Mouse (Mus musculus) liver, postnatal 0 days (tissue): ENCODE data around the gene Syn3. TPM values are rescaled to one million over a fixed set of nuclear protein-coding genes. Genes with fewer than 3 reads are reported as not detected.
A peak's percentile ranks its signal among the peaks of the same experiment; 100 is the strongest.

Experiments
- ATAC-seq: fragments of 200-750 bp; cut with Nextera tagmentation; 2 replicates; pipeline ENCODE4 v1.8.0; 2017; ENCODE audit warnings: mild to moderate bottlenecking, moderate library complexity
- DNase-seq: peaks from one replicate; pipeline ENCODE4 v3.0.0-alpha.2; 2016
- H3K27ac ChIP-seq: fragments of 300-500 bp; sonication (generic); 2 replicates; pipeline ENCODE4 v1.5.1; 2014; ENCODE audit warnings: antibody characterized with exemption, moderate library complexity, mild to moderate bottlenecking, low read depth
- H3K27me3 ChIP-seq: fragments of 300-500 bp; sonication (generic); 2 replicates; pipeline ENCODE4 v1.6.1; 2014; ENCODE audit warnings: low read length, control low read depth, mixed read lengths; ENCODE audit not compliant: insufficient read depth
- H3K36me3 ChIP-seq: fragments of 300-500 bp; sonication (generic); replicated peaks from 2 replicates; pipeline ENCODE4 v1.6.1; 2014; ENCODE audit warnings: mild to moderate bottlenecking, control low read depth, low read length, moderate library complexity, mixed read lengths; ENCODE audit not compliant: insufficient read depth
- H3K4me1 ChIP-seq: fragments of 300-500 bp; sonication (generic); 2 replicates; pipeline ENCODE4 v1.6.1; 2014; ENCODE audit warnings: antibody characterized with exemption, mild to moderate bottlenecking, control low read depth; ENCODE audit not compliant: insufficient read depth
- H3K4me2 ChIP-seq: fragments of 300-500 bp; sonication (generic); 2 replicates; pipeline ENCODE4 v1.6.1; 2014; ENCODE audit warnings: low read depth, mild to moderate bottlenecking, low read length, moderate library complexity, mixed read lengths
- H3K4me3 ChIP-seq: fragments of 300-500 bp; sonication (generic); 2 replicates; pipeline ENCODE4 v1.5.1; 2014; ENCODE audit warnings: low read depth, low read length
- H3K9ac ChIP-seq: fragments of 300-500 bp; sonication (generic); replicated peaks from 2 replicates; pipeline ENCODE4 v1.6.1; 2014; ENCODE audit warnings: mild to moderate bottlenecking, moderate library complexity
- H3K9me3 ChIP-seq: fragments of 300-500 bp; sonication (generic); 2 replicates; pipeline ENCODE4 v1.6.1; 2016; ENCODE audit warnings: mild to moderate bottlenecking, control low read depth, low read length, mixed read lengths
- CTCF ChIP-seq: sonication (generic); IDR thresholded peaks from 2 replicates; pipeline ENCODE4 v1.5.1; 2016; ENCODE audit warnings: antibody characterized with exemption, low read depth
- EP300 ChIP-seq: IDR thresholded peaks from 2 replicates; pipeline ENCODE4 v1.6.1; 2016; ENCODE audit warnings: antibody characterized with exemption, low read depth, mild to moderate bottlenecking
- WGBS: fragments of 180-500 bp; shearing (Covaris S2); extraction: QIAGEN DNeasy Blood & Tissue Kit; methylation state at CpG from one replicate; pipeline ENCODE4 v1.1.7; 2014; ENCODE audit not compliant: insufficient replicate concordance; 5-methylcytosine and 5-hydroxymethylcytosine counted together
- polyA plus RNA-seq: library from polyadenylated mRNA; unstranded; fragments of >200 nt; fragmentation: Nextera tagmentation; extraction: Ambion mirVana; gene quantifications from 2 replicates; pipeline ENCODE4 v1.2.1, GENCODE M21; 2015

The Syn3 gene
- polyA plus RNA-seq, 1 experiment from 2014 or later = 0.25 TPM

GRCm38 (mm10) chr10:86345645-86346044, 153.1 kb downstream of the Syn3 start:
- Histone ChIP-seq H3K9ac (no peak overlapping the region), H3K4me1 (peaks cover 21% of the 10 kb centered on the region), H3K27me3 (no peaks in the 10 kb centered on the region), H3K36me3 (no peaks in the 10 kb centered on the region), H3K27ac (no peak overlapping the region), H3K4me3 (no peak overlapping the region), H3K9me3 (no peaks in the 10 kb centered on the region), H3K4me2 (no peak overlapping the region)
- 88% methylated on average over 9 of the region's 9 CpGs for WGBS
- no peak for ATAC-seq
- TF ChIP-seq CTCF (no peak), EP300 (no peak)
- no peak for DNase-seq

GRCm38 (mm10) chr10:86344654-86345053, 154.0 kb downstream of the Syn3 start:
- Histone ChIP-seq H3K27me3 (no peaks in the 10 kb centered on the region), H3K27ac (no peak overlapping the region), H3K9ac (no peak overlapping the region), H3K4me1 (peaks cover 30% of the 10 kb centered on the region), H3K36me3 (no peaks in the 10 kb centered on the region), H3K4me2 (no peak overlapping the region), H3K9me3 (no peaks in the 10 kb centered on the region), H3K4me3 (no peak overlapping the region)
- DNase-seq (no peak), ATAC-seq (no peak)
- TF ChIP-seq EP300 (no peak), CTCF (no peak)
- 87% methylated on average over 6 of the region's 6 CpGs for WGBS

DNA sequence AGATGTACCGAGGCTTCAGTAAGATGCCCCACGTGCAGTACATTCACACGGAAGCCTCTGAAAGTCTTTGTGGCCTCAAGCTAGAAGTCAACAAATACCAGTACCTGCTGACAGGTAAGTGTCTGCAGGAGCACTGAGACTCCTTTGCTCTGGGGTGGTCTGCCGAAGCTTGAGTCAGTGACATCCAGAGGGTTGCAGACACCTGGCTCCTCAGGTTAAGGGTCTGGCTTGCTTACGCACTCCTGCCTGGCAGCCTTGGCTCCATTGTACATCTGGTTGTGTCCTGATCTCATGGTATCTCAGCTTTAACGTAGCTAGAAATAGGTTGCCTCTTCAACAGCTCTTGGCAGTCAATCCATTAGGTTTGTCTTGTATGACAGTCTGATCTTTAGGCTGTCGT, 154.8 kb downstream of the Syn3 start:
- WGBS = 90% methylated on average over 7 of the region's 7 CpGs

DNA sequence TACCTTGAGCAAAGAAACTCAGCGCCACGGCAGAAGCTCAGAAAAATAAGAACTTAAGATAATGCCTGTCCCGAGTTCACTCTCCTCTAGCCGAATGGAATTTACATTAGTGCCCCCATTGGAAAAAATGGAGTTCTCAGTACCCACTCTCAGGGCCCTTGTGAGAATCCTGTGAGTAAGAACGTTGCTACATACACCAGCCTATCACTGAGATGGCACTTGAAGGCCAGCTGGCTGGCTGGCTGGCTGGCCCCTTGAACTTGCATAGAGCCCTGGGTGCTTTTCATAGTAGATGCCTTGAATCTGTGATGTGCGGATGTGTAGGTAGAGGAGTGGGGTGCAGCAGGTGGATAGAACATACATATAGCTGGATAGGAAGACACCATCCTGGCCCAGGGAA, 155.3 kb downstream of the Syn3 start:
- no peak for TF ChIP-seq EP300
- TF ChIP-seq CTCF = no peak
- no peaks in the 10 kb centered on the region for H3K36me3 ChIP-seq
- H3K9ac ChIP-seq = no peak overlapping the region
- DNase-seq (no peak), ATAC-seq (no peak)
- peaks cover 37% of the 10 kb centered on the region for H3K4me1 ChIP-seq
- H3K4me3 ChIP-seq = no peak overlapping the region
- H3K27ac ChIP-seq = no peak overlapping the region
- H3K9me3 ChIP-seq = no peaks in the 10 kb centered on the region
- 83% methylated on average over 6 of the region's 6 CpGs for WGBS
- H3K4me2 ChIP-seq = no peak overlapping the region
- H3K27me3 ChIP-seq = no peaks in the 10 kb centered on the region

More for the DNA sequence above, 154.8 kb downstream of the Syn3 start:
- H3K4me2 ChIP-seq = no peak overlapping the region
- peaks cover 37% of the 10 kb centered on the region for H3K4me1 ChIP-seq
- no peak overlapping the region for H3K9ac ChIP-seq
- no peak for TF ChIP-seq CTCF
- TF ChIP-seq EP300 = no peak
- no peak overlapping the region for H3K27ac ChIP-seq
- no peaks in the 10 kb centered on the region for H3K36me3 ChIP-seq
- no peaks in the 10 kb centered on the region for H3K27me3 ChIP-seq
- no peaks in the 10 kb centered on the region for H3K9me3 ChIP-seq
- no peak overlapping the region for H3K4me3 ChIP-seq
- ATAC-seq = no peak
- no peak for DNase-seq

- H3K27me3 ChIP-seq = no peaks in the 10 kb centered on the region
- peaks cover 37% of the 10 kb centered on the region for H3K4me1 ChIP-seq
- H3K4me3 ChIP-seq = no peak overlapping the region
- no peaks in the 10 kb centered on the region for H3K36me3 ChIP-seq
- WGBS = 47% methylated on average over 7 of the region's 7 CpGs
- H3K9ac ChIP-seq = no peak overlapping the region
- no peaks in the 10 kb centered on the region for H3K9me3 ChIP-seq
- peak; percentile 44 for ATAC-seq
- TF ChIP-seq EP300 = peak; percentile 85
- no peak for TF ChIP-seq CTCF
- DNase-seq = no peak
- H3K4me2 ChIP-seq = no peak overlapping the region
- H3K27ac ChIP-seq = no peak overlapping the region
These were observed 156.0 kb downstream of the Syn3 start for GRCm38 (mm10) chr10:86342713-86343112.

DNA sequence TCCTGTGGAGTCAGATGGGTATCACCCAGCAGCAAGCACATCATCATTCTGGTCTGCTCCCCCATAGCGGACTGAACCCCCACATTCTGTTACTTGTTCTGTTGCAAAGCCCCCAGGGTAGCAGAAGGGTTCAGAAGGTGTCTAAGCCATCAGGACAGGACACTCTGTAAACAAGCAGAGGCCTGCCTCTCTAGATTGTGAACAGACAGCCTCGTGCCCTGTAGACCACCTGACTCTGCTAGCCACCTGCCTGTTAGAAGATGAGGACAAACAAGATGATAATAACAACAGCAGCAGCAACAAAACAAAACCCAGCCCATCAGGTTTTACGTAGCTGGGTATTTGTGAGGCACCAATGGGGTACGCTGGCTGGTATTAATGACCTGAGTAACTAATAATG, 156.5 kb downstream of the Syn3 start:
- H3K9me3 ChIP-seq = no peaks in the 10 kb centered on the region
- no peak for TF ChIP-seq EP300
- no peak for TF ChIP-seq CTCF
- H3K9ac ChIP-seq = no peak overlapping the region
- H3K27me3 ChIP-seq = no peaks in the 10 kb centered on the region
- DNase-seq = no peak
- peak overlapping the region; percentile 22; the same call in 1 of the 2 replicates for H3K27ac ChIP-seq
- WGBS = 73% methylated on average over 4 of the region's 4 CpGs
- no peak overlapping the region for H3K4me2 ChIP-seq
- peaks cover 37% of the 10 kb centered on the region for H3K4me1 ChIP-seq
- H3K4me3 ChIP-seq = no peak overlapping the region
- ATAC-seq = no peak
- no peaks in the 10 kb centered on the region for H3K36me3 ChIP-seq

DNA sequence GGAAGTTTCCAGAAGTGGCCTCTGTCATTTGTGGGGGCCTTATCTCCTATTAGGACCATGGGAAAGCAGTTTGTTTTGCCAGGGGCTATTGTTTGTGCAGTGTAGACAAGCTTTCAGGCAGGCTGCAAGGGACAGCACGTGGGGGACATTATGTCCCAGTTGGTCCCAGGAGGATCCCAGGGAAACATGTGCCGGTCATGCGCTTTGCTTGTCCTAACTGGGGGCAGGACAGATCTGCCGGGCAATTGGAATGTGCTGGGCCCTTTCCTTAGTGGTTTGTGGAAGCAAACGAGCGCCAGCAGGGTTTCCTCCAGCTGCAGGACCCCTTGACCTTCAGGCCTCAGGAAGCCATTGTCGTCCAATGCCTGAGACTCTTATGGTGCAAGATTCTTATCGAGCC, 157.1 kb downstream of the Syn3 start:
- TF ChIP-seq CTCF (no peak), EP300 (peak; percentile 57; the same call in 1 of the 2 replicates)
- Histone ChIP-seq H3K27me3 (no peaks in the 10 kb centered on the region), H3K4me3 (no peak overlapping the region), H3K4me2 (no peak overlapping the region), H3K27ac (no peak overlapping the region; the same call in 1 of the 2 replicates), H3K9ac (no peak overlapping the region), H3K9me3 (no peaks in the 10 kb centered on the region), H3K4me1 (peaks cover 37% of the 10 kb centered on the region), H3K36me3 (no peaks in the 10 kb centered on the region)
- WGBS = 48% methylated on average over 8 of the region's 8 CpGs
- DNase-seq (peak; percentile 39), ATAC-seq (peak; percentile 74)
